Mouse (Mus musculus) mature B cell (primary cell): ENCODE results near the gene Snx25.

Experiments
- in situ Hi-C: fragments of 300-500 bp; cut with MboI; formaldehyde crosslinking; loops from 2 replicates; pipeline ENCODE4 v1.14.3; 2019

The Snx25 gene

DNA sequence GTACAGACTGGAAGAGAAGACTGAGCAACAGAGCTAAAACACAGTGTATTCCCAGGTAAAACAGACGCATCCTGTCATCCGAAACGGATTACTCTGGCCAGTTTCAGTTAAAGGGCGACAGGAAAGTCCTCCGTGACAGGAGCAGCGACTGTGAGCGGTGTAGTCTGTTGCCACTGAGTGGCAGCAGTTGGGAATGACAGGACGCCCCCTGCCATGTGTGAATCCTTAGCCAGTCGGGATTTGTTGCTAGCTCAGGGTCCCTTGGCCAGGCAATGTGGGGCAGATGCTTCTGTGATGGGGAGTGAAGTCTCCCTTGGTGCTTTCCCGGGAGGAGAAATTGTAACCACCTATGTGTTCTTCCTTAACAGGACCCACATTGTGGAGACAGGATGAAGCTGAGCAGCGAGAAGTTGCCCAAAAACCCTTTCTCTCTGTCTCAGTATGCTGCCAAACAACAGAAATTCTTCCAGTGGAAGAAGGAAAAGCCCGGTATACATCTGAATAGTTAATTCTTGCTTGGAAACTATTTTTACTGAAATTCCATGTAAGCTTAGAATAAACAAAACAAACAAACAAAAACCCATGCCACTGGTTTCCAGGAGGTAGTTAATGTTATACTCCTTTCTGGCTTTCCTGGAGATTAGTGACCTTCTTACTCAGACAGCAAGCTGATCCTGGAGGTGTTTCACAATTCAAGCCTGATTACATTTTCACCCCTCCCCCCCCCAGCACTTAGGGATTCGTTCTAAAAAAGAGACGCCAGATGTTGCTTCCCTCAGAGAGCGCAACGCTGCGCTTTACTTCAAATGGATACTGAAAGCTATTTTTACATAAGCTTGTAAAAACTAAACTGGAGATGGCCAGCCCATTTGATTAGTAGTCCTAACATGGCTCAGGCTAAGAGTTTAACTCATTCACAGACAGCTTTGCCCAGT, 140.9 kb downstream of the Snx25 start:
- in situ Hi-C loops: no loop called here

DNA sequence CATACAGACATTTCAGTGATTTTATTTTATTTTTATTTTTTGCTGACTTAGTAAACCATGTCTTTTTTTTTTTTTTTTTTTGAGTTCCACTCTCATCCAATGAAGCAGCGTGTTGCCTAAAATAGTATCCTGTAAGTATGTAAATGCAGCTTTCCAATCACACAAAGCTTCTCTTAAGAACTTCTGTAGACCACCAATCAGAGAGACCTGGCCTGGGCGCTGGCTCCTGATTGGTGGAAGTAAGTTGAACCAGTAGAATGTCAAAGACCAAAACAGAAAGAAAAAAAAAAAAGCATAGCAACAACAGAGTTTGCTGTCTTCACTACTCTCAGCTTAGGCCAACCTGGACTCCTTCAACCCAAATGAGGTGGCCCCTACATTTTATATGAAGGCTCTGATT, 141.7 kb downstream of the Snx25 start:
- in situ Hi-C loops: no loop called here

DNA sequence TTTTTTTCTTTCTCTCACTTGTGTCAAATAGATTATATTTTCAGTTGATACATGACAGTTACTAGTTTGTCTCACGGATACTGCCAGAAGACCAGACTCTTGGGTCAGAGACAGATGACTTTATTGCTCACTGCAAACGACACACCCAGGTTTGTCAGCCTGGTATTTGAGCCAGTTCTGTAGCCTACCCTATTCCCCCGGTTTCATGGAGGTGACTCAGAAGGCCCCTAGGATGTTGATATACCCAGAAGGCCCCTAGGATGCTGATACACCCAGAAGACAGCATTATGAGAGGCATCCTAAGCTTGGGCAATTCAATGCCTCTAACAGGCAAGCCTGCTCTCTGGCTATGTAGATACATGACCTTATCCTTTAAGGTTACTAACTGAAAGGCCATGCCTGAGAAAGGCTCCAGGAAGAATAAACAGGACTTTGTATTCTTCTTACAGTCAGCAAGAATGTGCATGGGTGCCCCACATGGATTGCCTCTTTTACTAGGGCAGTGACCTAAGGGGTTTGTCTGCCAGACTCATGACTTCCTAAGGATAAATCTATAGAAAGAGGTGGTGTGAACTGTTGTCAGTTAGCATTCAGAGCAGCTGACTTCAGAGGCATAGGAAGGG, 144.8 kb downstream of the Snx25 start:
- in situ Hi-C loops: no loop called here

DNA sequence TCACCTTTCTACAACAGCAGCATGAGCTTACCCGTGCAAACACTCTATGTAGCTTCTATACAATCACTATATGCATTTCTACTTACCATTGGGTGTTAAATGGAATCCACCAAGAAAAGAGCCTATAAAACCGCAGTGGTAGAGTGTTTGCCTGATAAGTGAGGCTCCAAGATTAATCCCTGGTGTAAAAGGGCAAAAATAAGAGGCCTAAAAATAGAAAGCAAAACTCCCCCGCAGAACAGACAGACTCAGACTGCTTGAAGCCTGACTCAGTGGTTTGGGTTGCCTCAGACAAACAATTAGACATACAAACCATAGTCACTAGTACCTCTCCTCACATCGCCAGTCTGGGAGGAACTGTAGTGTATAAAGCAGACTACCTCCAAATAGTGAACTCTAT, 146.4 kb downstream of the Snx25 start, which contains the start of gene Ankrd37:
Ankrd37 (minus strand) TSS at position 112 of the 400 bp plus-strand sequence.
- in situ Hi-C loops: no loop called here

DNA sequence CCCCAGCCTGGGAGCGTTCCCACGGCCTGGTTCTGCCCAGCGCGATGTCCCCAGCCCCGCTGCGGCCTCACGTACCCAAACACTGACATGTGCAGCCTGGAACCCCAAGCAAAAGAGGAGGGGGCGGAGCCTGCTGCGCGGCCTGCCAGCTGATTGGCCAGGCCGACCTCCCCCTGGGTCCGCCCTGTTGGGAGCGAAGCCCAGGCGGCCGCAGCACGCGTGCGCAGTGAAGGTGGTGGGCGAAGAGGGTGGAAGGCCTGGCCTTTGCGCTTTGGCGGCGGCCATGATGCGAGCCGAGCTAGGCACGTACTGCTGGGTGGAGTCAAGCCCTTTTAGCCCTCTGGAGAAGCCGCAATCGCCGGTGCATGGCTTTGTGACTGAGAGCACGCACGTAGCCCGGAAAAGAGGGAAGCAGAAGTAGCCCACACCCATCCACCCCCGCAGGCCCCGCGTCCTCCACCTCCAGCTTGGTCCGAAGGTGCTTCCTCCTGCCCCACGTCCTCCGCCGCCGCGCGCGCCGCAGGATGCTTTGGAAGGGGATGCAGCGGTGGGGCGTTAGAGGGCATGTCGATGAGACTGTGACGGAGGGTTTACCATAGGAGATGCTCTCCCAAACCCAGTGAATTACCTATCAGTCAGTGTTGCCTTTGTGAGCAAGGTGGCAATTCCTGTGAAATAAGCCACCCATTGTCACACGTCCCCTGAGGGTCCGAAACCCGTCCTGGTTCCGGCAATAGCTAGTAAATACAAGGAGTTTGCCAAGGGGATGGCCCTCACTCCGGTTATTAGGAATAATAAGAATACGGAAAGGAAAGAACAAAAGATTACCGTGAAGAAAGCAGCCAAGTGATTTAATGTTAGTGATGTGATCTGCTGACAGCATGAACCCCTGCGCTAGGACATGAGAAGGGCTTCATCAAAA, 151.9 kb downstream of the Snx25 start:
- in situ Hi-C loops: loop anchor here (25.0 kb wide), 1 partner anchor 162 kb away; the partner anchor contains the start of genes Cfap97 and Snx25

DNA sequence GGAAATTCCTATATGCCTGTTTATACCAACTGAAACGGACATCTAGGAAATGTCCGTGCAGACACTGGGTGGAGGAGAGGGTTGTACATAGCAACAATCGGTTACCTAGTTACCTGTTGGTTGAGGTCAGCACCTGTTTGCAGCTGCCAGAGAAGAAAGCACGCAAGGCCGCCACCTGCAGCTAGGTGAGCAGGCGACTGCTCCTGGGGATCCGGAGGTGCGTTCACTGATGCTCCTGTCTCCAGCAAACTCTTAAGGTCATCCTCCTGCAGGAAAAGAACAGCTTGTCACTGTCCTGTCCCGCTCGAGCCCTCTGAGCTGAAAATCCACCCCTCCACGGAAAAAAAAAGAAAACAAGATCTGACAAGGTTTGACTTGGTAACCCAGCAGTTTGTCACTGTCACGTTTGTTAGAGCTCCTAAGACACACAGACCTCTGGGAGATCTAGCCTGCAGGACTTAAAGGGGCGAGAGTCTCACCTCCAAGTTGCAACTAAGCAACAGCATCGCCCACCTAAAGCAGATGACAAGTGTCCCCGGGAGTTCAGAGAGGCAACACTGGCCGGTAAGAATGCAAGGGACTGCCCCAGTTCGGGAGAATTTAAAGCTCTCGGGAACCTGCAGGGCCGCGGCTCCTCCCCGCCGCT, 152.7 kb downstream of the Snx25 start, which contains the start of gene Lrp2bp:
Lrp2bp (plus strand) TSS at position 166 of the 646 bp plus-strand sequence.
- in situ Hi-C loops: loop anchor here (25.0 kb wide), 1 partner anchor 163 kb away; the partner anchor contains the start of genes Cfap97 and Snx25

DNA sequence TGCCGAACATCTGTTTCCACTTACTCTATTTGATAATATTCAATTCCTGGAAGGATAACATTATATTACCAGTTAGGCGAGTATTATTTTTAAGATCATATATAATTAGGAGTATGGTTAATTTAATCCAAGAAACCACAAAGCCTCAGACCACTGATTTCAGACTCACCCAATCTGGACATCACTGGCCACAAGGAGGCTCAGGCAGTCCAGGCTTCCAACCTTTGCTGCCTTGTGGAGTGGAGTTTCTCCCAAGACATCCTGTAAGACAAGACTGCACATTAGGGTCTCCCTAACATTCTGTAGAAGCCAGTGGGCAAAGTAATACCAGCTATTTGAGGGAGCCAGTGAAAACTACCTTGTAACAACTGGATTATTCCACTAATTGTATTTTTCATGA, 153.7 kb downstream of the Snx25 start:
- in situ Hi-C loops: loop anchor here (25.0 kb wide), 1 partner anchor 164 kb away; the partner anchor contains the start of genes Cfap97 and Snx25

DNA sequence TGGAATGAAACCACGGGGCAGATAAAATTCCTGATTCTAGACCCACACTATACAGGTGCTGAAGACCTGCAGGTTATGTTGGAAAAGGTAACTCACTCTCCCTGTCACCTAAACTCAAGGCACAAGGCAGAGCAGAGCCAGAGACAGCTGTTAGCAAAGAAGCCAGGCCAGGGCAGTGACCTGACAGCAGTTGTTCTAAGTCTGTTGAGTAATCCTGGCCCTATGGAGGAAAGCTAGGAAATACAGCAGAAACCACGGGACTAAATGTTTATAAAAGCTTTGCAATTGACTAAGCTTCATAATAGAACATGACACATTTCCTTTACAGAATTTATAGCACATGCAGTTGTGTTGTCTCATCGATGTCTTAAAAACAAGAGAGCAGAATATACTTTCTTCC, 156.4 kb downstream of the Snx25 start:
- in situ Hi-C loops: loop anchor here (25.0 kb wide), 1 partner anchor 167 kb away; the partner anchor contains the start of genes Cfap97 and Snx25

DNA sequence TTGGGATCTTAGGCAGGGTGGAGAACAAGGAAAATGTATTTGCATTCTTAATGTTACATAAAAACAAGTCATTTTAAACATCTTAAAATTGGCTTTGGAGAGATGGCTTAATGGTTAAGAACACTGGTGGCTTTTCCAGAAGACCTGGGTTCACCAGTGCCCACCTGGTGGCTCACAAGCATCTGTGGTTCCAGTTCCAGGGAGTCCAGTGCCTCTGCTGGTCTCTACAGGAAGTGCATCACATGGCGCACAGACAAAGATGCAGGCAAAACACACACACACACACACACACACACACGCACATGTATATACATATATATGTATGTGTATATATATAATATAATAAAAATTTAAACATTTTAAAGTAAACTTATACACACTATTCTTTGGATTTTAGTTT, 157.8 kb downstream of the Snx25 start:
- in situ Hi-C loops: loop anchor here (25.0 kb wide), 1 partner anchor 168 kb away; the partner anchor contains the start of genes Cfap97 and Snx25

DNA sequence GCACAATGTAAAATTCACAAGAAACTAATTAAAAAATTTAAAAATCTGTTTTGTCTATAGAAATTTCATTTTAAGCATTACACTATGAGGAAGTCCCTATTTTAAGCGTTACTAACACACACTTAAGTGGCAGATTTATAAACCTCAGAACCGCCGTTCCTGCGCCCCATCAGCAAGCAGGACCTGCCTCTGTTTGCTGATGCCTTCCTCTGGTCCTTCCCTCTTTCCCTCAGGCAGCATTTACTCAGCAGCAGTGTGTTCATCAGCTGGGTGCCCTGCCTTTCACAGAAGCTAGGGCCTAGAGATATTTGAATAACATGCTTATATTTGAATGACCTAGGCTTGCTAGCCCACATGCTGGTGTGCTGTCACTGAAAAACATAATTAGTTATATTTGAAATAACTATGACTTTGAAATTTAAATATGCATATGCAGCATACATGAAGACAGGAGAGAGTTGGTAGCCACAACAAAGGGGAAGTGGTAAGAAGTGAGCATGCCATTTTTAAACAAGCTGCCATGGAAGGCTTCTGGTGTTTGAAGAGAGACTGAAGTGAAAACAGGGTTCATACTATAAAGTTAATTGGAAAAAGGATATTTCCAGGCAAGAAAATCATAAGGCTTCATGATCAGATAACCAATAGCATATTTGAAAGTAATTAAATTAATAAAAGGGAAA, 161.2 kb downstream of the Snx25 start:
- in situ Hi-C loops: loop anchor here (25.0 kb wide), 1 partner anchor 172 kb away; the partner anchor contains the start of genes Cfap97 and Snx25

DNA sequence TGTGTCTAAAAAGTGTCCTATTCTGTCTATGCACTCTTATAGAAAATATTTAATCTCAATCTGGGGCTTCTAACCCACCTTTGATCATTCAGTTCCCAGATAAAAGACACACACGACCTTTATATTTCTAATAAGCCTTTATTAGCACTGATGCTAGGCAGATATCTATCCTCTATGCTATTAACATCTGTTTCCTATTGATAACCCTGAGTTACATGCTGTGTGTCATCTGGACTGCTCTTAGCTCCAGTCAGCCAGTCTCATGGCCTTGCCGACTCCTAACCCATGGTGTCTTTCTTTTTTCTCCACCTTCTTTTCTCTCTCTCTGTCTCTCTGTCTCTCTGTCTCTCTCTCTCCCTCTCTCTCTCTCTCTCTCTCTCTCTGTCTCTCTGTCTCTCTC, 163.8 kb downstream of the Snx25 start:
- in situ Hi-C loops: loop anchor here (25.0 kb wide), 1 partner anchor 174 kb away; the partner anchor contains the start of genes Cfap97 and Snx25

DNA sequence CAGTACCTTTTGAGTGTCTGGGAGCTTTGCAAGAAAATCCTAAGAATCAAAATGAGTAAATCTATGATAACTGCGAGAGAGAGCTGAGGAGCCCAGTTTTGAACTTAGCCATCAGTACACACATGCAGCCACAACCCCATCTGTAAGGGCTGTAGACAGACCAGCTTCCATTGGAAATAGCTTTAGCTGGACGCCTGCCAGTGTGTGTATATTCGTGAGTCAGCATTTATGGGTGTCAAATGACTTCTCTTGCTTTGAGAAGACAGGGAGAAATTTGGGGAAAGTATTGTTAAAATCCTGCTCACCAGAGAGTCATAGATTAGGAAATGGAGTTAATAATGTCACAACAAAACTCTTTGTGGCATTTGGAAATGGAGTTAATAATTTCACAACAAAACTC, 165.3 kb downstream of the Snx25 start:
- in situ Hi-C loops: loop anchor here (25.0 kb wide), 1 partner anchor 176 kb away; the partner anchor contains the start of genes Cfap97 and Snx25
